In genomic region chr7:118039862-118040261, GRCm38 (mm10) we compare ENCODE assay signal across 18 mouse cellular contexts.
"Had no signal": no experiment of that assay in that cellular context is flagged by ENCODE, and none has a peak within 500 bp of the region (broad histone marks: within the 10 kb centered on the region; RNA-seq: fewer than 3 reads in every experiment).

No protein-coding gene starts in this region.

- H3K4me1 ChIP-seq: intestine, embryonic 15.5 days; liver, embryonic 13.5 days; megakaryocyte, embryonic 14.5 days; midbrain, embryonic 15.5 days; neural tube, embryonic 12.5 days had no signal

- H3K36me3 ChIP-seq: intestine, embryonic 15.5 days; limb, embryonic 12.5 days; liver, embryonic 13.5 days; lung, embryonic 15.5 days; midbrain, embryonic 15.5 days; neural tube, embryonic 12.5 days had no signal

- ATAC-seq: intestine, embryonic 15.5 days; liver, postnatal 0 days; midbrain, embryonic 15.5 days had no signal

- H3K4me2 ChIP-seq: intestine, embryonic 15.5 days; limb, embryonic 12.5 days; liver, embryonic 13.5 days; lung, embryonic 15.5 days; midbrain, embryonic 11.5 days; midbrain, embryonic 15.5 days; neural tube, embryonic 12.5 days had no signal

- H3K4me3 ChIP-seq: intestine, embryonic 15.5 days; limb, embryonic 12.5 days; liver, embryonic 13.5 days; lung, embryonic 15.5 days; megakaryocyte, embryonic 14.5 days; midbrain, embryonic 15.5 days; neural tube, embryonic 12.5 days had no signal

- DNase-seq: kidney, adult 18-20 months; kidney, postnatal 14 days; layer of hippocampus, postnatal 36 days; liver; liver, embryonic 13.5 days; liver, postnatal 0 days; lung, postnatal 14 days; retina, postnatal 1 day; right cerebral cortex, postnatal 4 days; spleen, adult 18-20 months had no signal

- H3K9ac ChIP-seq: intestine, embryonic 15.5 days; limb, embryonic 12.5 days; liver, embryonic 13.5 days; liver, postnatal 0 days; lung, embryonic 15.5 days; midbrain, embryonic 15.5 days; neural tube, embryonic 12.5 days had no signal

- H3K9me3 ChIP-seq: intestine, embryonic 15.5 days; limb, embryonic 12.5 days; liver, embryonic 13.5 days; lung, embryonic 15.5 days; megakaryocyte, embryonic 14.5 days; midbrain, embryonic 15.5 days; neural tube, embryonic 12.5 days had no signal

- H3K27me3 ChIP-seq: intestine, embryonic 15.5 days; limb, embryonic 12.5 days; liver, embryonic 13.5 days; lung, embryonic 15.5 days; midbrain, embryonic 15.5 days; neural tube, embryonic 12.5 days had no signal

- H3K27ac ChIP-seq: intestine, embryonic 15.5 days; limb, embryonic 12.5 days; liver, embryonic 13.5 days; lung, embryonic 15.5 days; macrophage; midbrain, embryonic 15.5 days; neural tube, embryonic 12.5 days had no signal
